Mouse (Mus musculus) cerebellum, adult 9-10 months (tissue): ENCODE measurements around the gene Lrrc8d.

ENCODE experiments used
- DNase-seq: peaks from one replicate; pipeline ENCODE4 v3.0.0; 2022

Lrrc8d gene

GRCm38 (mm10) chr5:105777645-105778044 lies 77.9 kb downstream of the Lrrc8d start:
- no peak for DNase-seq

GRCm38 (mm10) chr5:105778189-105778588 lies 78.4 kb downstream of the Lrrc8d start:
- DNase-seq = no peak

- DNase-seq = no peak
Observed at GRCm38 (mm10) chr5:105778723-105779122, 79.0 kb downstream of the Lrrc8d start.

GRCm38 (mm10) chr5:105779331-105779730 lies 79.6 kb downstream of the Lrrc8d start:
- no peak for DNase-seq

GRCm38 (mm10) chr5:105783848-105784247 lies 84.1 kb downstream of the Lrrc8d start:
- DNase-seq = no peak

- no peak for DNase-seq
Observed at GRCm38 (mm10) chr5:105784724-105785123, 85.0 kb downstream of the Lrrc8d start.

GRCm38 (mm10) chr5:105787577-105787976 lies 87.8 kb downstream of the Lrrc8d start:
- no peak for DNase-seq

GRCm38 (mm10) chr5:105789801-105790200 lies 90.0 kb downstream of the Lrrc8d start:
- DNase-seq = no peak

GRCm38 (mm10) chr5:105792331-105792801 lies 92.6 kb downstream of the Lrrc8d start:
- peak; percentile 43 for DNase-seq

- DNase-seq = peak; percentile 42
Observed at GRCm38 (mm10) chr5:105792853-105793547, 93.2 kb downstream of the Lrrc8d start.

- DNase-seq = no peak
Observed at GRCm38 (mm10) chr5:105793548-105793940, 93.8 kb downstream of the Lrrc8d start.

GRCm38 (mm10) chr5:105798421-105798820 lies 98.7 kb downstream of the Lrrc8d start:
- no peak for DNase-seq

- DNase-seq = no peak
Observed at GRCm38 (mm10) chr5:105799850-105800635, 100.3 kb downstream of the Lrrc8d start.

- no peak for DNase-seq
Observed at GRCm38 (mm10) chr5:105801031-105801529, 101.3 kb downstream of the Lrrc8d start.

- no peak for DNase-seq
Observed at GRCm38 (mm10) chr5:105805955-105806354, 106.2 kb downstream of the Lrrc8d start.

- DNase-seq = no peak
Observed at GRCm38 (mm10) chr5:105807461-105807860, 107.7 kb downstream of the Lrrc8d start.

- no peak for DNase-seq
Observed at GRCm38 (mm10) chr5:105809056-105809455, 109.3 kb downstream of the Lrrc8d start.

- DNase-seq = no peak
Observed at GRCm38 (mm10) chr5:105813036-105813435, 113.3 kb downstream of the Lrrc8d start.

GRCm38 (mm10) chr5:105813974-105814373 lies 114.2 kb downstream of the Lrrc8d start:
- no peak for DNase-seq

- DNase-seq = no peak
Observed at GRCm38 (mm10) chr5:105816118-105816517, 116.3 kb downstream of the Lrrc8d start.

- no peak for DNase-seq
Observed at GRCm38 (mm10) chr5:105817248-105817976, 117.6 kb downstream of the Lrrc8d start.

- no peak for DNase-seq
Observed at GRCm38 (mm10) chr5:105818411-105818810, 118.6 kb downstream of the Lrrc8d start.

- no peak for DNase-seq
Observed at GRCm38 (mm10) chr5:105821390-105821789, 121.6 kb downstream of the Lrrc8d start.
